Mouse (Mus musculus) c-Kit-positive CD71-negative TER-119-negative erythroid progenitor cells, embryonic 14.5 days (primary cell): Measurements from ENCODE around the gene Ren1.

ENCODE experiments used
- DNase-seq: peaks from one replicate; pipeline ENCODE4 v3.0.0-alpha.2; 2013; ENCODE audit warnings: low read depth

Ren1 gene

GRCm38 (mm10) chr1:133344357-133344756 lies 6.0 kb upstream of the Ren1 start:
- DNase-seq = no peak

- no peak for DNase-seq
Observed at GRCm38 (mm10) chr1:133346531-133346930, 3.8 kb upstream of the Ren1 start.

- no peak for DNase-seq
Observed at GRCm38 (mm10) chr1:133347226-133347625, 3.1 kb upstream of the Ren1 start.

- no peak for DNase-seq
Observed at GRCm38 (mm10) chr1:133347693-133348520, 2.4 kb upstream of the Ren1 start.

- no peak for DNase-seq
Observed at GRCm38 (mm10) chr1:133351762-133352161, 1.5 kb downstream of the Ren1 start.

- DNase-seq = peak; percentile 65
Observed at GRCm38 (mm10) chr1:133353371-133353809, 3.1 kb downstream of the Ren1 start.

GRCm38 (mm10) chr1:133355469-133355868 lies 5.2 kb downstream of the Ren1 start:
- DNase-seq = no peak

GRCm38 (mm10) chr1:133355912-133356311 lies 5.6 kb downstream of the Ren1 start:
- no peak for DNase-seq

GRCm38 (mm10) chr1:133356330-133356729 lies 6.0 kb downstream of the Ren1 start:
- DNase-seq = no peak

GRCm38 (mm10) chr1:133361006-133361405 lies 10.7 kb downstream of the Ren1 start:
- no peak for DNase-seq

GRCm38 (mm10) chr1:133362103-133362502 lies 11.8 kb downstream of the Ren1 start:
- DNase-seq = no peak

GRCm38 (mm10) chr1:133363276-133364021 lies 13.1 kb downstream of the Ren1 start, which contains the start of gene Etnk2:
TSS of gene Etnk2 (plus strand) at chr1:133363572.
- DNase-seq = peak; percentile 87

GRCm38 (mm10) chr1:133364022-133364630 lies 13.8 kb downstream of the Ren1 start:
- no peak for DNase-seq

GRCm38 (mm10) chr1:133364890-133365289 lies 14.6 kb downstream of the Ren1 start:
- DNase-seq = no peak

GRCm38 (mm10) chr1:133366951-133367605 lies 16.8 kb downstream of the Ren1 start:
- no peak for DNase-seq

- DNase-seq = no peak
Observed at GRCm38 (mm10) chr1:133367606-133368488, 17.5 kb downstream of the Ren1 start.

- DNase-seq = no peak
Observed at GRCm38 (mm10) chr1:133368644-133369043, 18.3 kb downstream of the Ren1 start.

GRCm38 (mm10) chr1:133370352-133370751 lies 20.0 kb downstream of the Ren1 start:
- DNase-seq = no peak

- no peak for DNase-seq
Observed at GRCm38 (mm10) chr1:133371431-133371830, 21.1 kb downstream of the Ren1 start.

- no peak for DNase-seq
Observed at GRCm38 (mm10) chr1:133372113-133372512, 21.8 kb downstream of the Ren1 start.

GRCm38 (mm10) chr1:133375696-133376346 lies 25.5 kb downstream of the Ren1 start:
- no peak for DNase-seq
